Mouse (Mus musculus) CD4-positive helper T cell, adult 2 months (primary cell): ENCODE results near the gene Anln.
"Not testable (repeated sequence)": the region's sequence is repeated elsewhere in the genome, so short reads cannot be mapped to it uniquely, and the experiment has no call there.

ENCODE experiments used
- DNase-seq: peaks from one replicate; pipeline ENCODE4 v3.0.0-alpha.2; 2012; ENCODE audit warnings: low read depth, missing footprints, low spot score

Anln gene

DNA sequence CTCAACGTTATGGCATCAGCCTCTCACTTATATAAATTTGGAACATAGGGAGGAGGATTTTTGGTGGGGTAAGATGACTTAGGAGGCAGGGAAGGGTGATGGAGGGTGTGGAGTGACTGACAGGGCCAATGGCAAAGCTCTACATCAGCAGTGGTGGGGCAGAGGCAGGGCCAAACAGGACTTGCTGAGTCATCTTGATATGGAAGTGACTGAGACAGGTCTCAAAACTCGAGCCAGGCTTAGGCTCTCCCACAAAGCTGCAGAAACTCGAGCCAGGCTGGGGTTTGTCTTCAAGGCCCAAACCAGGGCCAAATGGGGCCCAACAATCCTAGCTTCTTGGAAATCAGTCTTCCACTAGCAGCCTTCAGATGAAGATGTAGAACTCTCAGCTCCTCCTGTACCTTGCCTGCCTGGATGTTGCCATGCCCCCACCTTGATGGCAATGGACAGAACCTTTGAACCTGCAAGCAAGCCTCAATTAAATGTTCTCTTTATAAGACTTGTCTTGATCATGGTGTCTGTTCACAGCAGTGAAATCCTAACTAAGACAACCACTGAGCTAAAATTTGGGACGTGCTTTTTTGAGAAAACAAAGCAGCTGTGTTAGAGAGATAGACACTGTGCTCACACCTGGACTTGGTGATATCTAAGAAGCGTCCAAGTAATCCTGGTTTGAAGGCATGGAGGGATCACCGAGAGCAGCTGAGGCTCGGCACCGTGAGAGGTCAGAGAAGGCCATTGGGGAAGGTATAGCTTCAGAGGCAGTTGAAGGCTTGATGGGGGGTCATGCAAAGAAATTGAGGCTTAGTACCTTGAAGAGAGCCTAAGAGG lies 66.4 kb downstream of the Anln start:
- no peak for DNase-seq

DNA sequence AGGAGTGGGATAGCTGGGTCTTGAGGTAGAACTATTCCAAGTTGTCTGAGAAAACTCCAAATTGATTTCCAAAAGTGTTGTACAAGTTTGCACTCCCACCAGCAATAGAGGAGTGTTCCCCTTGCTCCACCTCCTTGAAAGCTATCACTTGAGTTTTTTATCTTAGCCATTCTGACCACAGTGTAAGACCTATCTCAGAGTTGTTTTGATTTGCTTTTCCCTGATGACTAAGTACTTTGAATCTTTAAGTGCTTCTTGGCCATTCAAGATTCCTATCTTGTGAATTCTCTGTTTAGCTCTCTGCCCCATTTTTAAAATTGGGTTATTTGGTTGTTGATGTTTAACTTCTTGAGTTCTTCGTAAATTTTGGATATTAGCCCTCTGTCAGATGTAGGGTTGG lies 69.9 kb downstream of the Anln start:
- no peak for DNase-seq

DNA sequence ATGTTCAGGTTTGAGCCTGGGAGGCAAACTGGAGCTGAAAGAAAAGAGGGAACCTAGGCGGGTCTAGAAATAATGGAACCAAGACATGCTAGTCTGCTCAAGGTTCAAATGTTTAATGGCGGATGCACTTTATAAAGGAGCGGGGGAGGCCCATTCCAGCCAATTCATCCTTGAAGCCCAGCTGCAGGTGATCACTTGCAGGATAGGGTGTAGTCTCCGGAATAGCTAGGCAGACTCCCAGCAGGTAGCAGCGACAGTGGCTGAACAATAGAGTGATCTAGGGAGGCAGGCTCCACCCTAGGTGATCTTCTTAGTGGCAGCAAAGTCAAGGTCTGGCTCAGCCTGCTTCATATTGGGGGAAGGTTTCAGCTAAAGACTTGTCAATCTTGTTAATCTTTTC lies 72.9 kb downstream of the Anln start:
- DNase-seq, result not testable (repeated sequence)

DNA sequence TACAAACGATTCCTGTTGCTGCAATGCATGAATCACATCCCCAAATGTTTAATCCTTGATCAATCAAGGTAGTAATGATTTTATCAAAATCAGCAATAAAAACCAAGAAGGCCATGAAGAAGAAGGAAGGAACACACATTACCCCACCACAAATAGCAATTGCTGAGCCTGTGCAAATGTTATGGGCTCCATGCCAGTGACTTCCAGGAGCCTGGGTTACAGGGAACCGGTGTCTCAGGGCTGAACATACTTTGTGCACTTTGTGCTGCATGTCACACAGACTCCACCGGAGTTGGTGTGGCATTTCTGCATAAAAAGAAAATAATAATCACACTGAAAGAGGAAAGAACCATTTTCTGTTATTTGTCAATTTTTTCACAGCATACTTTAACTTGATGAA lies 74.9 kb downstream of the Anln start:
- DNase-seq, result no peak

DNA sequence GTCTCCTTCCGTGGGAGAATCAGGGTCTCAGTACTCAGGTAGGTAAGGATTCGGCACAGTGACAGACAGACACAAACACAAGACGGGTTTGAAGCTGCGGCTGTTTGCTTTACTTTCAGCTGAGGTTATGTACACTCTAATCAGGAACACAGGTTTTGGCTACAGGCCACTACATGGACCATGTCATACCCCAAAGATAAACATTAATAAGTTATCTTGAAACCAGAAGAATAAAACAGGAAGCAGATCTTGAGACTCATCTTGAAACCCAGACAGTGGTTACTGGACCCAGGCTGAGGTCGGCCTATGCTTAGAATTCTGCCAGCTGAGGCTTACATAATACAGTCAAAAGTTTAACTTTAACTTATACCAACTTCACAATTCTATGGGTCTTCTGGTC lies 75.8 kb downstream of the Anln start:
- DNase-seq, result no peak

DNA sequence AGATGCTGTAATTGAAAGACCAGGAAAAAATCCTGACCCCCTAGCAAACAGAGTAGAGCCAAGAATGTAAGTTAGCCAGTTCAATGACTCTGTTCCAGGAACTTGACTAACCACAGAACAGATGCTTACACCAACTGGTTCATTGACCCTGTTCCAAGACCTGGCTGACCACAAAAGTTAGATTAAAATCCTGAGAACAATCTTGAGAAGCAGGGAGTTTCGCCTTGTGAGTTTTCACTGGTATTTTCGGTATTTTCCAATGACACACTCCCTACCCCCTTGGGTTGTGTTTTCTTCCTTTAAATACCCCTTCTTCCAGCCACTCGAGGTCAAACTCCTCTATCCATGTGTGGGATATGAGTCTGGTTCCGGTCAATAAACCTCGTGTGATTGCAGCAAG lies 79.3 kb downstream of the Anln start:
- DNase-seq, result no peak

DNA sequence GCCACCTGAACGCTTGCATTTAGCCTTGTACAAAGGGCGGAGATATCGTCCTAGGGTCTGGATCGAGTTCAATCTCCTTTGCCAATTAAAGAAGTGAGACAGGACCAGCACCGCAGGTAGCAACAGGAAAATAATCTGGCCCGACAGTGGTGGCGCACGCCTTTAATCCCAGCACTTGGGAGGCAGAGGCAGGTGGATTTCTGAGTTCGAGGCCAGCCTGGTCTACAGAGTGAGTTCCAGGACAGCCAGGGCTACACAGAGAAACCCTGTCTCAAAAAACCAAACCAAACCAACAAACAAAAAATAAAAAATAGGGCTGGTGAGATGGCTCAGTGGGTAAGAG lies 81.1 kb downstream of the Anln start:
- DNase-seq, result not testable (repeated sequence)

DNA sequence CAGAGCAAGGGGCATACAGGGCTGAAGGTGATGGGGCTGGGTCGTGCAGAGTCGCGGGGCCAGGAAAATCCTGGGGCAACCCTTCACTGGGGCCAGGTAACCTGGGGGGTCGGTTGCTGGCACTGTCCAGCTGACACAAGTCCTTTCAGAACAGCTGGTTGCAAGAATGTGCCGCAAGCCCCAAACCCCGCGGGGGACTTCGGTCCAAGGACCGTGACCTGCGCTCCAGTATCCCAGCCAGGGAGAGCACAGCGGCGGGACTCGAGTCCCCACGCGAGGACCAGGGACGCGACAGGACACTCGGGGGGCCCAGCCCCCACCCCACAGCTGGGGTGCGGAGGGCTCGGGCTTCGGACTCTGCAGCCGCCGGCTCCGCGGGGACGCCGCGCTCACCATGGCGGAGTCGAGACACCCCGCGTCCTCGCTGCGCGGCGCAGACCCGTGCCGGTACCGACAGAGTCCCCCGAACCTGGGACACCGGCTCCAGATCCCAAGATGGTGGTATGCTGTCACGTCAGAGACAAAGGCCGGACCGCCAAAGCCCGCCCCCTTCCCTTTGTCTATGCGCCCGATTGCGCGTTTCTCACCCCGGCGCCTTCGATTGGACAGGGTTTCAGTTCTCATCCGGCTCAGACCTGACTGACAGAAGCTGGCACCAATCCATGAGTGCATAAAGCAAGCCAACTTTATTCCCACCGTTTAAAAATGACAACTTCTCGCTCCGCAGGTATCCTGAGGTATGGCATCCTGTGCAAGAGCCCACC lies 81.7 kb downstream of the Anln start, which contains the start of gene Zfp810:
Gene Zfp810, minus strand, starts transcription at position 493 of the 764 bp plus-strand sequence.
- peak; percentile 98 for DNase-seq

DNA sequence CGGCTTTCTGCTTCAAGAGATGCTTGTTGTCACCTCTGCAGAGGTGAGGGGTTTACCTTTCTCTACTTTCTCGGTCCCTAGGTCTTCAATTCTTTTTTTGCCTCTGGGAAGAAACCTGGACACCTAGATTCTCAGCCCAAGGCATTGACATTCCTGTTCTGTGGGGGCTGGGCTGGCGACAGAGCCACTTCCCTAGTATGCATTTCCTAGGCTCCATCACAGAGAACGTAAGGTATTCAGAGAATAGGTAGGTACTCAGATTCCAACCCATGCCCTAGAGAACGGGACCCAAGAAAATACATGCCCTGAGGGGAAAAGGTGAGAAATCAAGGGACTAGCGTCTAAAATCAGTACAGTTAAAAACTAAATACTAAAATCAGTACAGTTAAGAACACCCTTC lies 82.3 kb downstream of the Anln start:
- DNase-seq, result no peak

DNA sequence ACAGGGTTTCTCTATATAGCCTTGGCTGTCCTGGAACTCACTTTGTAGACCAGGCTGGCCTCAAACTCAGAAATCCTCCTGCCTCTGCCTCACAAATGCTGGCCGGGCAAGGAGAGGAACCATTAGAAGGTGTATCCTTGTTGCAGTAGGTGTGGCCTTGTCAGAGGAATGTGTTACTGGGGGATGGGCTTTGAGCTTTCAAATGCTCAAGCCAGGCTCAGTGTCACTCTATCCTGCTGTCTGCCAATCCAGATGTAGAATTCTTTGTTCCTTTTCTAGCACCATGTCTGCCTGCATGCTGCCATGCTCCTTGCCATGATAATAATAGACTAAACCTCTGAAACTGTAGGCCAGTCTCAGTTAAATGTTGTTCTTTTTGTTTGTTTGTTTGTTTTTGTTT lies 86.8 kb downstream of the Anln start:
- DNase-seq, result no peak
